30 mouse cellular contexts compared by ENCODE assay signal in the genomic region with DNA sequence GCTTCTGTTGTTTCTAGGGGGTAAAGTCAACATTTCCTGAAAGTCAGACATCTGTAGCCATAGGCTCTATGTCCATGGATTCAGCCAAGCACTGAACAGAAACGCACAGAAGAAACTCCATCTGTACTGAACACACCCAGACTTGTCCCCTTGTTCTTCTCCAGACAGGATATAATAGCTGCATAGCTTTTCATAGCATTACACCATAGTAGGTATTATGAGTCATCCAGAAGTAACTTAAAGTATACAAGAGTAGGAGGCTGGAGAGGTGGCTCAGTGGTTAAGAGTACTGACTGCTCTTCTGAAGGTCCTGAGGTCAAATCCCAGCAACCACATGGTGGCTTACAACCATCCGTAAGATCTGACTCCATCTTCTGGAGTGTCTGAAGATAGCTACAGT. TPM values are rescaled to one million over a fixed set of nuclear protein-coding genes. Genes with fewer than 3 reads are reported as not detected.
DNase-seq lines count a peak whose midpoint lies in the region; ATAC-seq and TF ChIP-seq lines count a peak whose summit lies in the region.
"Had no signal": no experiment of that assay in that cellular context is flagged by ENCODE, and none has a peak within 500 bp of the region (broad histone marks: within the 10 kb centered on the region; RNA-seq: fewer than 3 reads in every experiment).

No protein-coding gene starts in this region.

- TF ChIP-seq EP300 in stomach, postnatal 0 days (optimal IDR thresholded peaks at IDR 0.05): no peak

- no peaks in the 10 kb centered on the region for H3K27me3 ChIP-seq in testis, adult 2 months (ENCODE audit: control insufficient read depth, insufficient read depth, low read length)
- H3K27me3 ChIP-seq in Patski: no peaks in the 10 kb centered on the region
- H3K27me3 ChIP-seq in stomach, postnatal 0 days (ENCODE audit: control insufficient read depth, insufficient read depth, low read length): no peaks in the 10 kb centered on the region
- H3K27me3 ChIP-seq in forebrain, embryonic 11.5 days (ENCODE audit: control insufficient read depth, insufficient read depth, low read length): no peaks in the 10 kb centered on the region
- H3K27me3 ChIP-seq: CH12.LX; embryonic facial prominence, embryonic 13.5 days; heart, embryonic 13.5 days; hindbrain, embryonic 12.5 days; hindbrain, embryonic 15.5 days had no signal

- no peaks in the 10 kb centered on the region for H3K36me3 ChIP-seq in testis, adult 2 months (ENCODE audit: control insufficient read depth, insufficient read depth, low read length)
- peaks cover 49% of the 10 kb centered on the region for H3K36me3 ChIP-seq in stomach, postnatal 0 days (ENCODE audit: control insufficient read depth, insufficient read depth, low read length)
- H3K36me3 ChIP-seq in forebrain, embryonic 11.5 days (ENCODE audit: control insufficient read depth, insufficient read depth, low read length): peaks cover 11% of the 10 kb centered on the region; the same call in 1 of the 2 replicates

- CTCF ChIA-PET in Patski (lab: Charles Lee): no interaction called here

- in situ Hi-C loops in Patski (cut with MboI; ENCODE audit: low pct_unique_long_range_greater_than_20kb): no loop called here

- peak; percentile 40 for ATAC-seq in Patski
- ATAC-seq in stomach, postnatal 0 days (ENCODE audit: low FRiP score, low TSS enrichment): 0 out of 2 replicates have a peak, but pooled peaks have one; percentile 38
- ATAC-seq in forebrain, embryonic 11.5 days (replicated peaks; ENCODE audit: low FRiP score): no peak
- ATAC-seq: forebrain, embryonic 14.5 days; forebrain, postnatal 0 days had no signal

- WGBS in stomach, postnatal 0 days: 68% methylated on average over 2 of the region's 2 CpGs
- WGBS in forebrain, embryonic 11.5 days: 90% methylated on average over 2 of the region's 2 CpGs

- H3K4me2 ChIP-seq in stomach, postnatal 0 days (replicated peaks; ENCODE audit: low read depth): no peak overlapping the region
- H3K4me2 ChIP-seq in forebrain, embryonic 11.5 days (ENCODE audit: low read depth, low read length, severe bottlenecking): no peak overlapping the region
- H3K4me2 ChIP-seq: embryonic facial prominence, embryonic 13.5 days; heart, embryonic 13.5 days; hindbrain, embryonic 12.5 days; hindbrain, embryonic 15.5 days had no signal

- POLR2A ChIA-PET in Patski (lab: Charles Lee): interaction anchor here (1.0 kb wide), 1 partner anchor 20 kb away, joined by 3 read pairs; no protein-coding TSS in a partner anchor

- H3K4me3 ChIP-seq in testis, adult 2 months (ENCODE audit: control insufficient read depth, low read depth, low read length): peak overlapping the region; percentile 2; the same call in 1 of the 2 replicates
- no peak overlapping the region for H3K4me3 ChIP-seq in stomach, postnatal 0 days (ENCODE audit: low read depth, low read length)
- H3K4me3 ChIP-seq in forebrain, embryonic 11.5 days (ENCODE audit: low read depth, low read length): no peak overlapping the region
- no peak overlapping the region for H3K4me3 ChIP-seq in gastrocnemius, adult 2 months
- H3K4me3 ChIP-seq: embryonic facial prominence, embryonic 10.5 days; embryonic facial prominence, embryonic 13.5 days; forebrain, embryonic 10.5 days; heart, adult 2 months; heart, embryonic 10.5 days; heart, embryonic 13.5 days; hindbrain, embryonic 12.5 days; hindbrain, embryonic 15.5 days had no signal

- no peak for TF ChIP-seq CTCF in testis, adult 2 months (IDR thresholded peaks at IDR 0.05; ENCODE audit: control insufficient read depth, insufficient read depth, insufficient replicate concordance, low read depth, low read length)
- no peak for TF ChIP-seq CTCF in Patski (IDR thresholded peaks at IDR 0.05)
- no peak for TF ChIP-seq CTCF in stomach, postnatal 0 days (IDR thresholded peaks at IDR 0.05; ENCODE audit: low read depth)
- no peak for TF ChIP-seq CTCF in gastrocnemius, adult 2 months (IDR thresholded peaks at IDR 0.05)

- H3K27ac ChIP-seq in testis, adult 2 months (ENCODE audit: control insufficient read depth, insufficient read depth, low read depth, low read length): no peak overlapping the region
- no peak overlapping the region for H3K27ac ChIP-seq in stomach, postnatal 0 days (replicated peaks)
- H3K27ac ChIP-seq in forebrain, embryonic 11.5 days (ENCODE audit: low read depth, low read length): no peak overlapping the region
- H3K27ac ChIP-seq in gastrocnemius, adult 2 months: no peak overlapping the region
- H3K27ac ChIP-seq: embryonic facial prominence, embryonic 10.5 days; embryonic facial prominence, embryonic 13.5 days; forebrain, embryonic 10.5 days; heart, adult 2 months; heart, embryonic 10.5 days; heart, embryonic 13.5 days; hindbrain, embryonic 12.5 days; hindbrain, embryonic 15.5 days had no signal

- intact Hi-C loops in gastrocnemius, adult 2 months (cut with DNase I): no loop called here

- no peaks in the 10 kb centered on the region for H3K4me1 ChIP-seq in testis, adult 2 months (ENCODE audit: control insufficient read depth, insufficient read depth, low read length)
- H3K4me1 ChIP-seq in stomach, postnatal 0 days (replicated peaks; ENCODE audit: control insufficient read depth, insufficient read depth): no peaks in the 10 kb centered on the region
- H3K4me1 ChIP-seq in forebrain, embryonic 11.5 days (replicated peaks; ENCODE audit: control insufficient read depth, insufficient read depth, low read length): no peaks in the 10 kb centered on the region
- H3K4me1 ChIP-seq: embryonic facial prominence, embryonic 13.5 days; hindbrain, embryonic 15.5 days had no signal

- no peak overlapping the region for H3K9ac ChIP-seq in stomach, postnatal 0 days (ENCODE audit: low read length)
- no peak overlapping the region for H3K9ac ChIP-seq in forebrain, embryonic 11.5 days (ENCODE audit: low read length)
- H3K9ac ChIP-seq: embryonic facial prominence, embryonic 13.5 days; forebrain, postnatal 0 days; heart, embryonic 13.5 days; hindbrain, embryonic 12.5 days; hindbrain, embryonic 15.5 days had no signal

- TF ChIP-seq POLR2A in testis, adult 2 months (IDR thresholded peaks at IDR 0.05; ENCODE audit: control insufficient read depth, low read depth, low read length): no peak

- DNase-seq in testis, postnatal 14 days (ENCODE audit: low spot score): no peak
- DNase-seq in MN1 (ENCODE audit: low spot score) (peak; percentile 33), Patski (ENCODE audit: low read depth, low spot score) (no peak)
- DNase-seq in stomach, postnatal 0 days (ENCODE audit: low spot score): no peak
- DNase-seq in forebrain, embryonic 11.5 days (ENCODE audit: low spot score): no peak
- DNase-seq in gastrocnemius, adult 18-20 months (ENCODE audit: low spot score): no peak
- no peak for DNase-seq in gastrocnemius, adult 2 months
- DNase-seq: adrenal gland, adult 2 months; adrenal gland, postnatal 14 days; B cell, adult 2 months; cerebellum, adult 11 months; cerebellum, adult 2 months; cerebellum, adult 9-11 months; cerebellum, postnatal 25 days; embryo, embryonic 11 days; forebrain, postnatal 0 days; gastrocnemius, postnatal 25 days; heart, adult 2 months; kidney, adult 11 months had no signal

- H3K9me3 ChIP-seq in stomach, postnatal 0 days (ENCODE audit: control insufficient read depth, low read length): no peaks in the 10 kb centered on the region
- no peaks in the 10 kb centered on the region for H3K9me3 ChIP-seq in forebrain, embryonic 11.5 days (ENCODE audit: control insufficient read depth, low read length)
- H3K9me3 ChIP-seq: embryonic facial prominence, embryonic 10.5 days; embryonic facial prominence, embryonic 13.5 days; forebrain, embryonic 10.5 days; G1E; heart, embryonic 10.5 days; heart, embryonic 13.5 days; hindbrain, embryonic 12.5 days; hindbrain, embryonic 15.5 days had no signal

RNA-seq across cellular contexts. Expression of a gene that starts 18.5 kb away (rescaled TPM):
- polyA plus RNA-seq in testis, adult 2 months (2012; rRNA removed): 30.4 and 39.1 TPM in 2 replicates
- polyA plus RNA-seq in Patski (2021): 5.9 TPM
- 6.1 and 6.2 TPM in 2 replicates for polyA plus RNA-seq in stomach, postnatal 0 days (2015; fragmentation: Nextera tagmentation; extraction: Ambion mirVana)
- 20.1 and 21.1 TPM in 2 replicates for polyA plus RNA-seq in forebrain, embryonic 11.5 days (2014; fragmentation: Nextera tagmentation; extraction: Ambion mirVana)
- 1 to 10 TPM; 2.4 to 2.7 TPM for total RNA-seq in gastrocnemius, adult 18-20 months (2021)
- 1 to 10 TPM; 2.4 to 3.1 TPM for total RNA-seq in gastrocnemius, adult 2 months (2021)

RNA-seq across cellular contexts. Expression of a gene that starts 24.6 kb away (rescaled TPM):
- 10.9 and 12.5 TPM in 2 replicates for polyA plus RNA-seq in testis, adult 2 months (2012; rRNA removed)
- polyA plus RNA-seq in Patski (2021): 90.9 TPM
- 13.9 and 14.5 TPM in 2 replicates for polyA plus RNA-seq in stomach, postnatal 0 days (2015; fragmentation: Nextera tagmentation; extraction: Ambion mirVana)
- 34.0 and 36.9 TPM in 2 replicates for polyA plus RNA-seq in forebrain, embryonic 11.5 days (2014; fragmentation: Nextera tagmentation; extraction: Ambion mirVana)
- 10 to 100 TPM; 21.3 to 22.8 TPM for total RNA-seq in gastrocnemius, adult 18-20 months (2021)
- 10 to 100 TPM; 25.3 to 28.6 TPM for total RNA-seq in gastrocnemius, adult 2 months (2021)

RNA-seq across cellular contexts. Expression of a gene that starts 54.8 kb away (rescaled TPM):
- 43.2 and 46.7 TPM in 2 replicates for polyA plus RNA-seq in testis, adult 2 months (2012; rRNA removed)
- polyA plus RNA-seq in Patski (2021): 530 TPM
- 211 and 220 TPM in 2 replicates for polyA plus RNA-seq in stomach, postnatal 0 days (2015; fragmentation: Nextera tagmentation; extraction: Ambion mirVana)
- 148 and 164 TPM in 2 replicates for polyA plus RNA-seq in forebrain, embryonic 11.5 days (2014; fragmentation: Nextera tagmentation; extraction: Ambion mirVana)
- 100 to 1,000 TPM; 521 to 604 TPM for total RNA-seq in gastrocnemius, adult 18-20 months (2021)
- 100 to 1,000 TPM; 376 to 655 TPM for total RNA-seq in gastrocnemius, adult 2 months (2021)

RNA-seq across cellular contexts. Expression of a gene that starts 54.9 kb away (rescaled TPM):
- polyA plus RNA-seq in testis, adult 2 months (2012; rRNA removed): 19.5 and 20.8 TPM in 2 replicates
- polyA plus RNA-seq in Patski (2021): 200 TPM
- 30.8 and 32.6 TPM in 2 replicates for polyA plus RNA-seq in stomach, postnatal 0 days (2015; fragmentation: Nextera tagmentation; extraction: Ambion mirVana)
- 24.2 and 30.9 TPM in 2 replicates for polyA plus RNA-seq in forebrain, embryonic 11.5 days (2014; fragmentation: Nextera tagmentation; extraction: Ambion mirVana)
- 10 to 100 TPM; 38.3 to 39.1 TPM for total RNA-seq in gastrocnemius, adult 18-20 months (2021)
- total RNA-seq in gastrocnemius, adult 2 months (2021): 10 to 100 TPM; 33.9 to 40.7 TPM
